Comparison of ENCODE assay signal across 8 mouse cellular contexts in genomic region chr4:149424755-149425154, GRCm38 (mm10). TPM values are rescaled to one million over a fixed set of nuclear protein-coding genes. Genes with fewer than 3 reads are reported as not detected.
DNase-seq lines count a peak whose midpoint lies in the region; ATAC-seq and TF ChIP-seq lines count a peak whose summit lies in the region.

No protein-coding gene starts in this region.

- peak in 1 of 2 experiments; percentile 41 for DNase-seq in cerebellum, adult 2 months
- DNase-seq in cerebellum, adult 18-20 months = no peak
- no peak for DNase-seq in CH12.LX (ENCODE audit: extremely low read depth)
- DNase-seq in cerebellum, adult 8-10 months = no peak
- no peak for DNase-seq in thymus, adult 2 months
- DNase-seq in thymus, postnatal 4 days = no peak

- no peak for TF ChIP-seq CTCF in cerebellum, adult 2 months (IDR thresholded peaks at IDR 0.05; ENCODE audit: borderline replicate concordance, insufficient read depth, low read depth, low read length)
- TF ChIP-seq CTCF in CH12.LX (conservative IDR thresholded peaks at IDR 0.05 in 1 of 2, IDR thresholded peaks at IDR 0.05 in 1 of 2; ENCODE audit: low read depth in 2 of 2, low read length in 2 of 2) = no peak
- no peak for TF ChIP-seq CTCF in thymus, adult 2 months (IDR thresholded peaks at IDR 0.05; ENCODE audit: borderline replicate concordance, control insufficient read depth, extremely low read depth, insufficient read depth, low read length, poor library complexity)

- H3K9me3 ChIP-seq in CH12.LX (replicated peaks; ENCODE audit: low read length) = peaks cover 24% of the 10 kb centered on the region
- H3K9me3 ChIP-seq in forebrain, embryonic 15.5 days = no peaks in the 10 kb centered on the region
- H3K9me3 ChIP-seq in liver, embryonic 15.5 days (replicated peaks) = no peaks in the 10 kb centered on the region

- H3K27ac ChIP-seq in cerebellum, adult 2 months (ENCODE audit: insufficient read depth, low read length) = no peak overlapping the region
- no peak overlapping the region for H3K27ac ChIP-seq in CH12.LX (ENCODE audit: insufficient read depth, low read depth)
- peak overlapping the region; percentile 100 for H3K27ac ChIP-seq in forebrain, embryonic 15.5 days (replicated peaks)
- no peak overlapping the region for H3K27ac ChIP-seq in liver, embryonic 15.5 days (replicated peaks)
- H3K27ac ChIP-seq in thymus, adult 2 months (ENCODE audit: control insufficient read depth, insufficient read depth, low read length) = no peak overlapping the region

- in situ Hi-C loops in CH12.LX (cut with MboI; ENCODE audit: low pct_ligation_motif_present, low pct_unique_long_range_greater_than_20kb, low sequenced_read_pairs) = no loop called here

- H3K9ac ChIP-seq in CH12.LX (ENCODE audit: insufficient read depth, low read depth) = peak overlapping the region; percentile 74
- peak overlapping the region; percentile 95 for H3K9ac ChIP-seq in forebrain, embryonic 15.5 days (replicated peaks)
- H3K9ac ChIP-seq in liver, embryonic 15.5 days = peak overlapping the region; percentile 26; the same call in 1 of the 2 replicates

- peaks cover 26% of the 10 kb centered on the region for H3K4me1 ChIP-seq in cerebellum, adult 2 months (ENCODE audit: control insufficient read depth, insufficient read depth, low read length)
- peaks cover 2 to 5% of the 10 kb centered on the region in 2 experiments; a peak in 3 of 4 replicates for H3K4me1 ChIP-seq in CH12.LX (ENCODE audit: control insufficient read depth in 1 of 2, insufficient read depth in 2 of 2)
- peaks cover 37% of the 10 kb centered on the region for H3K4me1 ChIP-seq in forebrain, embryonic 15.5 days
- H3K4me1 ChIP-seq in liver, embryonic 15.5 days (replicated peaks) = peaks cover 19% of the 10 kb centered on the region
- H3K4me1 ChIP-seq in thymus, adult 2 months (replicated peaks; ENCODE audit: control insufficient read depth, insufficient read depth, low read length) = peaks cover 14% of the 10 kb centered on the region

- no peaks in the 10 kb centered on the region for H3K27me3 ChIP-seq in cerebellum, adult 2 months (ENCODE audit: control insufficient read depth, insufficient read depth, low read length)
- no peaks in the 10 kb centered on the region for H3K27me3 ChIP-seq in CH12.LX (replicated peaks)
- H3K27me3 ChIP-seq in forebrain, embryonic 15.5 days = no peaks in the 10 kb centered on the region
- H3K27me3 ChIP-seq in liver, embryonic 15.5 days = no peaks in the 10 kb centered on the region
- no peaks in the 10 kb centered on the region for H3K27me3 ChIP-seq in thymus, adult 2 months (ENCODE audit: control insufficient read depth, insufficient read depth, low read length)

- H3K4me2 ChIP-seq in CH12.LX (ENCODE audit: insufficient read depth, low read depth, poor library complexity, severe bottlenecking) = peak overlapping the region; percentile 51
- peak overlapping the region; percentile 81 for H3K4me2 ChIP-seq in forebrain, embryonic 15.5 days (replicated peaks)
- peak overlapping the region; percentile 86 for H3K4me2 ChIP-seq in liver, embryonic 15.5 days

- no peak for TF ChIP-seq RAD21 in CH12.LX (IDR thresholded peaks at IDR 0.05; ENCODE audit: low read depth, low read length)

- peak overlapping the region; percentile 93 for H3K4me3 ChIP-seq in cerebellum, adult 2 months (replicated peaks; ENCODE audit: insufficient read depth, low read depth, low read length)
- H3K4me3 ChIP-seq in CH12.LX (replicated peaks in 1 of 3; ENCODE audit: low read depth in 2 of 3, low read length in 2 of 3, poor library complexity in 1 of 3) = peak overlapping the region; percentile 83 to 97 (median 91)
- H3K4me3 ChIP-seq in forebrain, embryonic 15.5 days = peak overlapping the region; percentile 99
- H3K4me3 ChIP-seq in liver, embryonic 15.5 days (replicated peaks) = peak overlapping the region; percentile 89
- H3K4me3 ChIP-seq in thymus, adult 2 months (ENCODE audit: control insufficient read depth, insufficient read depth, low read length) = no peak overlapping the region

- peaks cover 55% of the 10 kb centered on the region for H3K79me2 ChIP-seq in CH12.LX (replicated peaks; ENCODE audit: control insufficient read depth, extremely low read depth, insufficient read depth, poor library complexity, severe bottlenecking)

- peaks cover 6 to 27% of the 10 kb centered on the region in 2 experiments for H3K36me3 ChIP-seq in CH12.LX (replicated peaks in 1 of 2; ENCODE audit: control insufficient read depth in 1 of 2, insufficient read depth in 1 of 2, low read length in 1 of 2)
- no peaks in the 10 kb centered on the region for H3K36me3 ChIP-seq in forebrain, embryonic 15.5 days
- H3K36me3 ChIP-seq in liver, embryonic 15.5 days (replicated peaks) = 0 out of 2 replicates have a peak, but pooled peaks cover 2% of the 10 kb centered on the region
- no peaks in the 10 kb centered on the region for H3K36me3 ChIP-seq in thymus, adult 2 months (ENCODE audit: control insufficient read depth, insufficient read depth, low read length)

- no peak for TF ChIP-seq EP300 in CH12.LX (IDR thresholded peaks at IDR 0.05; ENCODE audit: low read length)

- dilution Hi-C loops in CH12.LX (cut with MboI; ENCODE audit: extremely low pct_ligation_motif_present, extremely low pct_unique_long_range_greater_than_20kb, low sequenced_read_pairs) = no loop called here

- no peak for ATAC-seq in forebrain, embryonic 15.5 days (replicated peaks)
- no peak for ATAC-seq in liver, embryonic 15.5 days (ENCODE audit: insufficient read depth)

- WGBS in cerebellum, adult 2 months = 0% methylated on average over 9 of the region's 9 CpGs
- WGBS in forebrain, embryonic 15.5 days = 1% methylated on average over 9 of the region's 9 CpGs
- 8% methylated on average over 9 of the region's 9 CpGs for WGBS in liver, embryonic 15.5 days (ENCODE audit: insufficient replicate concordance)
- 43% methylated on average over 9 of the region's 9 CpGs for WGBS in thymus, adult 2 months

- no peak for TF ChIP-seq POLR2A in cerebellum, adult 2 months (IDR thresholded peaks at IDR 0.05; ENCODE audit: borderline replicate concordance, insufficient read depth, low read length)
- no peak for TF ChIP-seq POLR2A in CH12.LX (IDR thresholded peaks at IDR 0.05; ENCODE audit: low read depth, low read length)
- TF ChIP-seq POLR2A in thymus, adult 2 months (IDR thresholded peaks at IDR 0.05; ENCODE audit: control insufficient read depth, extremely low read depth, insufficient read depth, low read length, poor library complexity) = no peak

TF ChIP-seq in CH12.LX, 34 proteins besides CTCF, POLR2A, EP300 and RAD21:
- TF ChIP-seq JUND (conservative IDR thresholded peaks at IDR 0.05; ENCODE audit: low read depth, low read length) (no peak), MAFK (IDR thresholded peaks at IDR 0.05; ENCODE audit: insufficient replicate concordance, low read length) (no peak), ZNF384 (IDR thresholded peaks at IDR 0.05; ENCODE audit: low read depth, low read length) (no peak), NRF1 (IDR thresholded peaks at IDR 0.05; ENCODE audit: low read depth, low read length) (0 out of 2 replicates have a peak, but pooled peaks have one; percentile 44)

RNA-seq across cellular contexts. Expression of gene Ube4b, which starts 1.8 kb away (rescaled TPM):
- polyA plus RNA-seq in cerebellum, adult 2 months (2012; rRNA removed) = 123 and 132 TPM in 2 replicates
- 35.3 and 41.6 TPM in 2 replicates for total RNA-seq in CH12.LX (2012; rRNA removed)
- total RNA-seq in CH12.LX (2014; rRNA removed) = 13.1 and 14.3 TPM in 2 replicates
- 47.9 and 60.0 TPM in 2 replicates for polyA plus RNA-seq in CH12.LX (2012; ENCODE audit: insufficient read length, low read depth)
- polyA plus RNA-seq in forebrain, embryonic 15.5 days (2015; fragmentation: Nextera tagmentation; extraction: Ambion mirVana) = 58.0 and 58.4 TPM in 2 replicates
- 10.2 and 14.8 TPM in 2 replicates for polyA plus RNA-seq in liver, embryonic 15.5 days (2015; fragmentation: Nextera tagmentation; extraction: Ambion mirVana)
- polyA plus RNA-seq in thymus, adult 2 months (2012; rRNA removed) = 110 and 148 TPM in 2 replicates

RNA-seq across cellular contexts. Expression of gene Rbp7, which starts 30.0 kb away (rescaled TPM):
- polyA plus RNA-seq in cerebellum, adult 2 months (2012; rRNA removed) = 0.54 and 0.74 TPM in 2 replicates
- total RNA-seq in CH12.LX (2012; rRNA removed) (not detected in 2 replicates), CH12.LX (2014; rRNA removed) (not detected in 2 replicates)
- not detected in 2 replicates for polyA plus RNA-seq in CH12.LX (2012; ENCODE audit: insufficient read length, low read depth)
- polyA plus RNA-seq in forebrain, embryonic 15.5 days (2015; fragmentation: Nextera tagmentation; extraction: Ambion mirVana) = not detected in 2 replicates
- polyA plus RNA-seq in liver, embryonic 15.5 days (2015; fragmentation: Nextera tagmentation; extraction: Ambion mirVana) = not detected in 2 replicates
- 0.59 and 1.2 TPM in 2 replicates for polyA plus RNA-seq in thymus, adult 2 months (2012; rRNA removed)

RNA-seq across cellular contexts. Expression of gene Tmem274, which starts 52.4 kb away (rescaled TPM):
- 0.41 and 0.51 TPM in 2 replicates for polyA plus RNA-seq in cerebellum, adult 2 months (2012; rRNA removed)
- total RNA-seq in CH12.LX (2012; rRNA removed) (not detected in 2 replicates), CH12.LX (2014; rRNA removed) (not detected in 2 replicates)
- polyA plus RNA-seq in CH12.LX (2012; ENCODE audit: insufficient read length, low read depth) = not detected in 2 replicates
- 0.39 TPM in 1 of 2 replicates, not detected in the other for polyA plus RNA-seq in forebrain, embryonic 15.5 days (2015; fragmentation: Nextera tagmentation; extraction: Ambion mirVana)
- 0.20 TPM in 1 of 2 replicates, not detected in the other for polyA plus RNA-seq in liver, embryonic 15.5 days (2015; fragmentation: Nextera tagmentation; extraction: Ambion mirVana)
- not detected in 2 replicates for polyA plus RNA-seq in thymus, adult 2 months (2012; rRNA removed)

Comparison
In these comparisons a context has a peak if more than half of its experiments do, and no peak if none do; other contexts are left out.
1. H3K9ac ChIP-seq: peak in every context shown above with its lines; median percentile 95 in forebrain, embryonic 15.5 days; 74 in CH12.LX; 26 in liver, embryonic 15.5 days.